Mouse (Mus musculus) cerebellum, adult 2 months (tissue): ENCODE data around the gene 1700025G04Rik.

Experiments used
- CTCF ChIP-seq: fragments of 200-500 bp; IDR thresholded peaks from 2 replicates; pipeline ENCODE4 v1.5.1; 2011; ENCODE audit warnings: low read depth, mild to moderate bottlenecking, control low read depth, low read length, moderate library complexity, borderline replicate concordance; ENCODE audit not compliant: insufficient read depth
- POLR2A ChIP-seq: fragments of 200-500 bp; IDR thresholded peaks from 2 replicates; pipeline ENCODE4 v1.6.1; 2011; ENCODE audit warnings: low read length, control low read depth, borderline replicate concordance; ENCODE audit not compliant: insufficient read depth

DNA sequence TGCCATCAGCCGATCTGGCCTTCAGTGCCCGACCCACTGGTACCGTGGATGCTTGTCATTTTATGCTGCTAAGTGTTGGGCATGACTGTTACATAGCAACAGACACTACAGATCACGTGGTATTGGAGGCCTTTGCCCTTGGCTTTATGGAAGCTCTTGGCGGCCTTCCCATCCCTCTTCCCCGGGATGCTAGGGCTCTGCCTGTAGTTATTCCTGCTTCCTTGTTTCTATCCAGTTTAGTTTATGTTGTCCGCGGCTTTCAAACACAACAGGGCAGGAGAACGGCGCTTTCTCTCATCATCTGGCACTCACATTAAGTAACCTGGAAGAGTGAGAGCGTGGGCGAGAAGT lies 226.2 kb downstream of the 1700025G04Rik start:
- no peak for TF ChIP-seq POLR2A
- no peak for TF ChIP-seq CTCF
